Mouse (Mus musculus) liver, embryonic 14.5 days (tissue): Measurements from ENCODE around the gene Gm45713.

Experiments
- CTCF ChIP-seq: IDR thresholded peaks from 2 replicates; pipeline ENCODE4 v1.5.1; 2016; ENCODE audit warnings: antibody characterized with exemption, low read depth, control low read depth
- EP300 ChIP-seq: IDR thresholded peaks from 2 replicates; pipeline ENCODE4 v1.6.1; 2016; ENCODE audit warnings: antibody characterized with exemption, low read depth

DNA sequence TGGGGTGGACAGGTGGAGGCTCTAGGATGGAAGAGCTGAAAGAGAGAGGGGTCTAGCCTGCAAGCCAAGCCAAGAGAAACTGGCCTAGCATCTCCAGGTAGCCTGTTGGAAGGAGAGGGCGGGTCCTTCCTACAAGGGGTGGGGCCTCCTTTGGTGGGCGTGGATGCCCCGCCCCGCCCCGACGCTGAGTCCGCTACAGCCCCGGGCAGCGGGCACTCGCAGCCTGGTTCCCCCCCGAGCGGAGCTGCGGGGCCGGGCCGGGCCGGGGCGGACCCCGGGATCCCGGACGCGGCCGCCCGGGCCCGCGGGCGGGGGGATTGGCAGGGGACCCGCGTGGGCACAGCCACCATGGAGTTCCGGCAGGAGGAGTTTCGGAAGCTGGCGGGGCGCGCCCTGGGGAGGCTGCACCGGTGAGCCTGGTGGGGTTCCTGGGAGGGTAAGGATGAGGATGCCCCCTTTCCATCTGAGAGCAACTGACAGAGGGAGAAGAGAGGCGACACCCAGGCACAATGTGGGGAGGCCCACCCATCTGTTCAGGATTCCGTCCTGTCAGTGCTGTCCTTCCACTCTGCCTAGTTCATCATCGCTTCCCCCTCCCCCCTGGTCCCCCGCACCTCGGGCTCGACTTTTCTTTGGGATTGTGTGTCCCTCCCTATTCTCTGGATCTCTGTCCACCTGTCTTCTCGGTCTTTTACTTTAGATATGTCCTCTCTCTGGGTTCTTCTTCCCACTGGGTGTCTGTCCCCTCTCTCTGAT lies 27.9 kb upstream of the Gm45713 start, which contains the start of gene Slc17a7:
- TF ChIP-seq CTCF (no peak), EP300 (no peak)
